Mouse (Mus musculus): Measurements from ENCODE around the gene Bola2.
"Not testable (repeated sequence)": the region's sequence is repeated elsewhere in the genome, so short reads cannot be mapped to it uniquely, and the experiment has no call there.

Gene Bola2

DNA sequence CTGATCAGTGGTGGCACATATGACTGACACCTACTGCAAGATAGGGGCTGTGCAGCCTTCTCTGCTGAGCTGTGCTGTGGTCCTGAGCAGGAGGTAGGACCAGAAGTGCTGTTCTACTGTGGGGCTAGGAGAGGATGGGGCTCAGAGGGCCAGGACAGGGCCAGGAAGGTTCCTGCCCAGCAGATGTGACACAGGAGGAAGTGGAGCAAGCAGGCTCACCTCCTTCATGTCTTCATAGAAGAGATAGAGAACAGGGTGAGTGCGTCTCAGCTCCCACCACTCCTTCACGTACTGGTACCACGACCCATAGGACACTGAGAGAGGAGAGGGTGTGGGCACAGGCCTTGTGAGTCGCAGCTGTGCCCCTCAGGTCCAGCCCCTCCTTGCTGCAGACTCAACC, 7.0 kb upstream of the Bola2 start:
- DNase-seq (ENCODE audit: extremely low spot score, low read depth, low spot score) = not testable (repeated sequence)

DNA sequence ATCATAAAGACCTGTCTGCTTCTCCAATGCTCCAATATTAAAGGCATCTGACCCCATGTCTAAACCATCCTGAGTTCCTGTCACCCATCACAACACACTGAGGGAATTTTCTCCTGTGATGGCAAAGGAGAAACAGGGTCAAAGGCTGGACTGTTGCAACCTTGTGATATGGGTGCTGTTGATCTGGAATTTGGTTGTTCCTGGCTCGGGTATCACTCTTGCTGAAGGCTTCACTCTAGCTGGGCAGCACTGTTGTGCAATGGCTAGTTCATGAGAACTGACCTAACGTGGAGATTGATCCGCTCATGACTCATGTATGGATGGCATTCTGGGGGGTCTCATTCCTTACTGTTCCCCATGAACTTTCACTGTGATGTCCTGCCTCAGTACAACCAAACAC, 6.2 kb upstream of the Bola2 start:
- DNase-seq (ENCODE audit: extremely low spot score, low read depth, low spot score) = no peak

- no peak for DNase-seq (ENCODE audit: extremely low spot score, low read depth, low spot score)
Observed at GRCm38 (mm10) chr7:126690737-126691136, 4.5 kb upstream of the Bola2 start.

DNA sequence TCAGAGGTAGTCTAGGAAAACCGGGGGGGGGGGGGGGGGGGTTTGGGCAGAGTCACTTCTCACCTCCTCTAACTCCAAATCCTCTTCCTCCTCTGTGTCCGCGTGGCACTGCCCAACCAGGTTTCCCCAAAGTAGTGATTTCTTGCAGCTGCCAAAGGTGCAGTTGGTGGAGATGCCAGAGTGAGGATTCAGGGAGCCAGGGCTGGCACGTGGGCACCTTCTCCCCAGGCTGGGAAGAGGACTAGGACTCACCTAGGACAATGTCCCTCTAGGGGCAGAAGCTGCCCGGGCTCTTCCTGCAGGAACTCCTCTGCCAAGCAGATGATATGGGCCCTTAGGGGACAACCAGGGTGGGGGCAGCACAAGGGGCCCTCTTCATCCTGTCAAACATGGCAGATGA, 3.5 kb upstream of the Bola2 start:
- no peak for DNase-seq (ENCODE audit: extremely low spot score, low read depth, low spot score)

DNA sequence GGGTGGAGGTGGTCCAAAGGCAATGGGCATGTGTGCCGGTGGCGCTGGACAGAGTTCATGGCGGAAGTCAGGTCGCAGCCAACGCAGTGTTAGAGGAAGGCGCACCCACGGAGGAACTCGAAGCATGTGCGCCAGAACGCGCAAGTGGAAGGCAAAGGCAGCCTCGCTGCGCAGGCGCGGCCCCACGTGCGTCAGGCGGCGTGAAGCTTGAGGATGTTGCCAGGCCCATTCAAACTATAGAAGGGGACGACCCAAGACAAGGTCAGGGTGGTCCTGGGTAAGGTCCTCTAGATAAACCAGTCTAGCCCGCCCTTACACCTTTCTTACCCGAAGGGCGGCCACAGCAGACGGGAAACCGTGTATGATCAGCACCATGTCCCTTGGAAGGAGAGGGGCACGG, 2.8 kb upstream of the Bola2 start:
- DNase-seq (ENCODE audit: extremely low spot score, low read depth, low spot score) = no peak

DNA sequence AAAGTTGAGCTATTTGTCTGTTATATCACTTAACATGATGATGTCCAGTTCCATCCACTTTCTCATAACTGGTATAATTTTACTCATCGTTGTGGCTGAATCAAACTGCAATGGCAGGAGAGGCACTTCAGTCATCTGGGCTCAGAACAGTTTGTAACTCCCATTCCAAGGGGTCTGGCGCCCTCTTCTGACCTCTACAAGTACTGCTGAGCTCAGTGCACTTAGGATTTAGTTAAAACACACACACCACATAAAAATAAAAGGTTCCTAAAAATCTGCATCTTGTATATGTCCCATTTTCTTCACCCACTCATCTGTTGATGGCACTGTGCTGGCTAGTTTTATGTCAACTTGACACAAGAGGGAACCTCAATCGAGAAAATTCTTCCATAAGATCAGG, 1.9 kb upstream of the Bola2 start:
- DNase-seq (ENCODE audit: extremely low spot score, low read depth, low spot score) = peak; percentile 69

DNA sequence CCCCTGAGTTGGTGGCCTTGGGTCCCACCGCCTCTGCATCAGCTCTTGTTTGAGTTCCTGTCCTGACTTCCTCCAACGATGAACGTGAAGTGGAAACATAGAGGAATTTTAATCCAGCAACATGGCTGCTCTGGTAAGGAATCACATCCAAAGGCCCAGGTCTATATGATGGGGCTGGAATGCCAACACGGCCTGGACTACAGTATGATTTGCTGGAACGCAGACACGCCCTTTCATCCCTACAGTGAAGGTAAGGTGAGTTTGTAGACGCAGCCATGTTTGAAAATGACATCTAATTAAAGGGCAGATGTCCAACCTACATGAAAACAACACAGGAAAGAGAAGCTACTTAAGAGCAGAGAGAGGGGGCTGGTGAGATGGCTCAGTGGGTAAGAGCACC, 1.4 kb upstream of the Bola2 start:
- DNase-seq (ENCODE audit: extremely low spot score, low read depth, low spot score) = no peak

DNA sequence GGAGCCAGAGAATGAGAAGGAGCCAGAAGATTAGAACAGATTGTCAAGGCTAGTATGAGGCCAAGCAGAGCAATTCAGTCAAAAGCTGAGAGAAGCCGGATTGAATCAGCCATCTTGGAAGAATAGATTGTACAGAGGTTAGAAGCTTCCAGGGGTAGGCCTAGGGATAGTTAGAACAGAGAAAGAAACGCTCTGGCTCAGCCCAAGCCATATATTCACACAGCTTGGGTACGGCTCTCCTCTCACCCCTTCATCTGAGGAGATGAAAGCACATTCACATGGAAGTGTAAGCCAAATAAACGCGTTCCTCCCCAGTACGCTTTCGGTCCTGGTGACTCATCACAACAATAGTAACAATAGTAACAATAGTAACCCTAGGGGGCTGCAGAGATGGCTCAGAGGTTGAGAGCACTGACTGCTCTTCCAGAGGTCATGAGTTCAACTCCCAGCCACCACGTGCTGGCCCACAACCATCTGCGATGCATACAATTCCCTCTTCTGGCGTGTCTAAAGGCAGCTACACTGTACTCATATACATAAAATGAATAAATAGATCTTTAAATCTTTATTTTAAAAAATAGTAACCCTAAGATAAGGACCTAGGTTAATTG, 655 bp upstream of the Bola2 start:
- no peak for DNase-seq (ENCODE audit: extremely low spot score, low read depth, low spot score)

GRCm38 (mm10) chr7:126695631-126696207, 518 bp downstream of the Bola2 start, which contains the start of gene Slx1b:
Gene Slx1b (minus strand): TSS chr7:126695784.
- DNase-seq (ENCODE audit: extremely low spot score, low read depth, low spot score) = peak; percentile 94

GRCm38 (mm10) chr7:126696303-126696702, 1.1 kb downstream of the Bola2 start:
- DNase-seq (ENCODE audit: extremely low spot score, low read depth, low spot score) = no peak

- no peak for DNase-seq (ENCODE audit: extremely low spot score, low read depth, low spot score)
Observed at GRCm38 (mm10) chr7:126696886-126697285, 1.7 kb downstream of the Bola2 start.

DNA sequence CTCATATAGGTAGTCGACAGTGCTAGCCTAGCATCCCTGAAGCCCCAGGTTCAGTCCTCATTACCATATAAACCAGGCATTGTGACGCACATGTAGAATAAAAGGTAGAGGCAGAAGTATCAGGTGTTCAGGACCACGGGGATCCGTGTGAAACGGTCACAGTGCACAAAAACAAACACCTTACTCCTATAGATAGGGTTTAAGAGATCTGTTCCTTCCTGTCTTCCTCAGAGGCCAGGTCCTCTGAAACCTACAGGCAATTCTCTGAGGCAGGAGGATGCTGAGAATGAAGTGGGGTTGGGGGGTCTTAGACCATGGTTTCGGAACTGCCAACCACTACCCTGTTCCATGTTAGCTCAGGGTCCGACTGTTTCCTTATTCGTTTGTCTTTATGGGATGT, 2.6 kb downstream of the Bola2 start:
- DNase-seq (ENCODE audit: extremely low spot score, low read depth, low spot score) = no peak

DNA sequence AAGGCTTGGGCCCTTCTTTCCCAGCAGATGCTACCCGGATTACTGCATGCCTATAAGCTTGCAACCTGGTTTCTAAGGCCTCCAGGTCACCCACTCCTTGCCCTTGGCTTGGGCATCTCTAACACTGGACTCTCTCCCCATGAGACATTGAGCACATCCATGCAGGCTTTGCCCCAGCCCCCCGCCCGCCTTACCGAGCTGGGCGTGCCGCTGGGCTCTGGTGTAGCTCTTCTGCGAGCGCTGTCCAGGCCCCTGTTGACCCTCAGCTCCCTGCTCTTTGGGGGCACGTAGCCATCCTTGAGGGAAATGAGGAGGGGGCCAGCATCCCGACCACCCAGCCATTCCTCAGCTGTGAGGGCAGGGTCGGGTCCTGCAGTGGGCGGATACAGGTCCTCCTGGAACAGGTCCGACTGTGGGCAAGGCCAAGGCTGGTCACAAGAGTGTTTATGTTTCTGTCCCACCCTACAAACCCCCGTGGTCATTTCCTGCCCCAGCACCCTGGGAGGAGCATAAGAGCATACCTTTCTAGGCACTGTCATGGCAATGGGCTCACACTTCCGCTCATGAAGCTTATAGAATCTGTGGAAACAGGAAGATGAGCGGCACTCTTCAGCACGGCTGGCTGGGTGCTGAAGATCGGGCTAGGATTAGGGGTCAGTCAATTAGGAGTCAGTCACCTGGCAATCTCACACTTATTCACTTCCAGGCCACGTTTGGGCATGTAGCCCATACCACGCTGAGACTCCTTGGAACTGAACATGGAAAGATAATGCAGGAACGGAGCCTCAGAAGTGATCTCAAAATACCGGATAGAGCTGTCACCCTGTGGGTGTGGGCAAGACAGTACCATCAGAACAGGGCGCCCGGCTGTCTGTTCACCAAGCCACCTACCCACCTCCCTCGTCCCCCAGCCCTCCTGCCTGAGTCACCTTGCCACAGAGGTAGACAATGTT, 5.1 kb downstream of the Bola2 start:
- no peak for DNase-seq (ENCODE audit: extremely low spot score, low read depth, low spot score)

DNA sequence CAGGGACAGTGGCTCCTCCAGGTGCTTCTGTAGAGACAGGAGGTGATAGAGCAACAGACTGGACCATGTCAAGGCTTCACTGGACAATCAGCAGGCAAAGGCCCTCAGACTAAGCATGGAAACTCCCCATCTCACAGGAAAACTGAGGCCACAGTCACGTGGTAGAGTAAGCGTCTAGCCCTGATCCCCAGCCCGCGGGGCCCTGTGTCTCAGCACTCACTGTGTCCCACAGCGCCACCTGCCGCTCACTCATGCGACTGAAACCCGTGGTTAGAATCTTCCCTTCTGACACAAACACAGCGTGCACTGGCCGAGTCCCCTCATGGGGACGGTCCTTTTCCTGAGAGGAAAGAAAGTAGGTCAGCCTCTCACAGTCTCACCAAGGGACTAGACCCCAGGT, 5.9 kb downstream of the Bola2 start:
- peak; percentile 54 for DNase-seq (ENCODE audit: extremely low spot score, low read depth, low spot score)

DNA sequence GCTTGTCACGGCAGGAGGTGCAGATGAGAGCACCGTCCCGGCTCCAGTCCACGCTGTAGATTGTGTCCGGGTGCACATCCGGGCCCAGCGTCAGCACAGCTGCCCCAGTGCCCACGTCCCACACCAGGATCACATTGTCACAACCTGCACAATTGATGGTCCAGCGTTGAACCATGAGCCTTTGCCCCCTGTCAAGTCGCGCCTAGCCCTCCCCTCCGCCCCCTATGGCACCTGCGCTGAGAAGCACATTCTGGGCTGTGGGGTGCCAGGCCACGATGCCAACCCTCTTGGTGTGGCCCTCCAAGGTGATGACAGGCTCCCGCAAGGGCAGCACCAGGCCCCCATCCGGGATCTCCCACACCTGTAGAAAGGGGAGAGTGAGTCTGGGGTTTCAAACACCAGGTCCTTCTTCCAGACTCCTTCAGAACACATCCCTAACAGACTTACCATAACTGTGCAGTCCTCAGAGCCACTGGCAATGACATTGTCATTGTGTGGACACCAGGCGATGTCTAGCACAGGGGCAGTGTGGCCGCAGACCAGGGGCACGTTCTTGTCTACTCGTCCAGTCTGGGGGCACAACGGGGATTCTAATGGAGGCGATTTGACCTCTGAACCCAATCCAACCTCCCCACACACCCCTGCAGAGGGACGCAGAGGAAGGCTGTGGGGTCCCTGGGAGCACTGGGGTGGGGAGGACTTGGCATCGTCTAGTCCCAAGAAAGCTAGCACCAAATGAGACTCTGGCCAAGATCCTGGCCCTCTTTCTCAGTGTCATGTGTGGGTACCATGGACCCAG, 6.6 kb downstream of the Bola2 start:
- DNase-seq (ENCODE audit: extremely low spot score, low read depth, low spot score) = no peak

- DNase-seq (ENCODE audit: extremely low spot score, low read depth, low spot score) = no peak
Observed at GRCm38 (mm10) chr7:126702358-126702757, 7.2 kb downstream of the Bola2 start.

DNA sequence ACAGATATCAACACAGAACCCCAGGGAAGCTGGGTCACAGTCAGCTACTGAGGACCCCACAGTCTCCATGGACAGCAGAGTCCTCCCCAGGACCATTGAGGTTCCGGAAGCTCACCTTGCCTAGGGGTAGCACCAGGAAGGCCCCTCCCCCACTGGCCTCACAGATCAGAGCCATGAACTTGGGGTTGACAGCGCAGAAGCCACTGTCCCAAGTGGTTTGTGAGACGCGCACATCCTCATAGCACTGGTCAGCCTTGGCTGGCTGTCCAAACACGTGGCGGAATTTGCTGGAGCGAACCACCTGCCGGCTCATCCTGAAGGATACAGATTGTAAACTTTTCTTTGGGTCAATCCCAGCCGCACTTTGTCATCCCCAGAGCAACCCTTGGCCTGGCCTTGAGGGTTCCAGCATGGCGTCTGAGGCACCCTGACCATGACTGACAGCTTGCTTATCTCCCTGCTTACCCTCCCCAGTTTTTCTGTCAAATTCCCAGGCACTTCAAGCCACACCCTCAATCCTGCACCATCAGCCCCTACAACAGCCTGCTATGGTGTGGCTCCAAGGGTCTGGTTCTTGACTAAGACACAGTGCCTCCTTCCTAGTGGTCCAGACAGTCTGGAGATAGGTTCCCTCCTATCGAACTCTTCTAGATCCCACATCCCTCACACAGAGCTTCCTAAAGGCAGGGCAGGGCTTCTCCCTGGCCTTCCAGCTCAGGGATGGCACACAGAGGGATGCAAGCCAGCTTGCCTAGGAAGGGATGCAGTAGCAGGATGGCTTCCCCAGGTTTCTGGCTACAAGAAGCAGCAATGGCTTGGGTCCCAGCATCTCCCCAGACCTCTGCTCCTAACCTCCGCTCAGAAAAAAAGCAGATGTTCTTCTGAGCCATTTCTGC, 7.9 kb downstream of the Bola2 start:
- DNase-seq (ENCODE audit: extremely low spot score, low read depth, low spot score) = no peak

GRCm38 (mm10) chr7:126703757-126704077, 8.5 kb downstream of the Bola2 start:
- DNase-seq (ENCODE audit: extremely low spot score, low read depth, low spot score) = no peak

DNA sequence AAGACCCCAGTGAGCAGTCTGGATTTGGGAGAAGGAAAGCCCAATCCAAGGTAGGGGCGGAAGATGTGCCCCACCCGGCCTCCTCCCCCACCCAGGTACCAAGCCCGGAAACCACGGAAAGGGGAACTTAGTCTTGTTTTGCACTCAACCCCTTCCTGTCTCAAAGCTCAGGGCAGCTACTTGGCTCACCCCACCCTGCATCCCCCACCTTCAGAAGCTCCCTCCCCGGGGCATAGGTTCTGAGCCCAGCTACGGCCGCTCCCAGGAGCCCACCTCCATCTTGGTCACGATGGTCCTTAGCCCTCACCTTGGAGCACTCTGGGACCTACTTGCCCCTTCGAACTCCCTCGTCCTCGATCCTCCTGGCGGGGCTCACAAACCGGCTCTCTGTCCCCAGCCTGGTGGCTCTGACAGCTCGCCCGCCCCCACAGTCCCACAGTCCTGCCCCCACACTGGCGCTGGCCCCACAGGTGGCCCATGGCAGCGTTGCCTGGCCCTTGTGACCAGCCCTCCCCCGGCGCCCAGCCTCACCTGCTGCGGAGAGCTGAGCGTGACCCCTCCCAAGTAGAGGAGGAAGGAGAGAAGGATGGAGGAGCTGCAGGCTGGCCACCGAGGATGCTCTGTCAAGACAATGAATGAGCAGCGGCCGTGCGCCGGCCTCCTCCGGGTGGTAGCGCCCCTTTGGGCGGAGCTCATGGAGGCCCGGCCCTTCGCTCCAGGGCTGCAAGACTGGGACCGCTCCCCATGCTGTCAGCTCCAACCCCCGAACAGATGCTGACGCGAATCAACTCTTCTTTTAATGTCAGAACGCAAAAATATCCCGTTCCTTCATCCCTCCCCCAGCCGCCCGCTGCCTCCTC, 9.2 kb downstream of the Bola2 start:
- no peak for DNase-seq (ENCODE audit: extremely low spot score, low read depth, low spot score)

Measured in hindlimb bud, embryonic 11.5 days (tissue).